In the genomic region with DNA sequence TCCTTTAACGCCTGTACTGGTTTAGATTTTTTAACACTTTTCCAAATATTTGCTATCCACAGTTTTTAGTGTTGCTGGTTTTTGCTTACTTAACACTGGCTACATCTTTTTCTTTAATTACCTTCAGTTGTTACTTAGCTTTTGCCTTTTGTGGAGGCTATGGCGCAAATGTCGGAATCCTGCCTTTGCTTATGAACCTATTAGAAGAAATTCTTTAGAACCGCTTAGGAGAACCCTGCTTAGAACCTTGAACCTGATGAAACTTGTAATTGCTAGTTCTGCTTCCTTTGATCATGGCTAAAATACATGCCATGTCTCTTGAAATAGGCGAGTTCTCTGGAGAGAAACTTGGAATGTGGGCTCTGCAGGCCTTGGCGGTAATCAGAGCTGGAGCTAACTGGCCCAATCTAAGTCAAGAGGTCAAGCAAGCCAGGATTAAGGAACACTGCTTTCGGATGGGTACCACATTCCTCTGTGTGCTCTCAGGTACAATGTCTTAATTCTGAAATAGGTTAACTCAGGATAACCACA, we compare ENCODE assay signal across 8 mouse cellular contexts. TPM values are rescaled to one million over a fixed set of nuclear protein-coding genes. Genes with fewer than 3 reads are reported as not detected.
DNase-seq lines count a peak whose midpoint lies in the region; ATAC-seq and TF ChIP-seq lines count a peak whose summit lies in the region.

No protein-coding gene starts in this region.

- no peak for TF ChIP-seq CTCF in layer of hippocampus, adult 2 months (conservative IDR thresholded peaks at IDR 0.05)
- TF ChIP-seq CTCF in olfactory bulb, adult 2 months (IDR thresholded peaks at IDR 0.05; ENCODE audit: insufficient read depth, low read depth, low read length) = no peak

- WGBS in embryonic facial prominence, embryonic 13.5 days = 4% methylated on average over 7 of the region's 7 CpGs
- WGBS in limb, embryonic 10.5 days = 5% methylated on average over 7 of the region's 7 CpGs
- WGBS in olfactory bulb, adult 2 months = 26% methylated on average over 7 of the region's 7 CpGs

- no peaks in the 10 kb centered on the region for H3K9me3 ChIP-seq in embryonic facial prominence, embryonic 13.5 days
- H3K9me3 ChIP-seq in limb, embryonic 10.5 days (replicated peaks) = no peaks in the 10 kb centered on the region

- peak overlapping the region; percentile 84 for H3K27ac ChIP-seq in layer of hippocampus, adult 2 months
- H3K27ac ChIP-seq in embryonic facial prominence, embryonic 13.5 days = peak overlapping the region; percentile 92
- peak overlapping the region; percentile 91 for H3K27ac ChIP-seq in limb, embryonic 10.5 days
- no peak overlapping the region for H3K27ac ChIP-seq in olfactory bulb, adult 2 months (ENCODE audit: insufficient read depth, low read depth, low read length)

- no peak for ATAC-seq in embryonic facial prominence, embryonic 13.5 days (ENCODE audit: insufficient number of reproducible peaks, insufficient read depth, low FRiP score, low TSS enrichment, low read depth)
- no peak for ATAC-seq in inflammation-experienced regulatory T-cells, adult 6 months

- DNase-seq in layer of hippocampus, adult 2 months (ENCODE audit: low spot score in 2 of 2) = no peak
- DNase-seq in layer of hippocampus, postnatal 10 days (ENCODE audit: low spot score in 2 of 2) = no peak
- peak; percentile 61 for DNase-seq in limb, embryonic 10.5 days (ENCODE audit: low spot score)
- DNase-seq in adrenal gland, adult (ENCODE audit: inconsistent age in 2 of 2, low spot score in 1 of 2) = no peak
- DNase-seq in cerebellum, adult 8-10 months = no peak

- H3K36me3 ChIP-seq in embryonic facial prominence, embryonic 13.5 days = no peaks in the 10 kb centered on the region
- H3K36me3 ChIP-seq in limb, embryonic 10.5 days = no peaks in the 10 kb centered on the region

- TF ChIP-seq POLR2A in olfactory bulb, adult 2 months (IDR thresholded peaks at IDR 0.05; ENCODE audit: insufficient read depth, low read depth, low read length) = no peak

- peaks cover 20% of the 10 kb centered on the region for H3K4me1 ChIP-seq in embryonic facial prominence, embryonic 13.5 days
- H3K4me1 ChIP-seq in limb, embryonic 10.5 days = peaks cover 31% of the 10 kb centered on the region
- peaks cover 6% of the 10 kb centered on the region for H3K4me1 ChIP-seq in olfactory bulb, adult 2 months (ENCODE audit: control insufficient read depth, insufficient read depth, low read length)

- H3K4me3 ChIP-seq in layer of hippocampus, adult 2 months = peak overlapping the region; percentile 61
- peak overlapping the region; percentile 50 for H3K4me3 ChIP-seq in embryonic facial prominence, embryonic 13.5 days
- peak overlapping the region; percentile 56 for H3K4me3 ChIP-seq in limb, embryonic 10.5 days
- H3K4me3 ChIP-seq in olfactory bulb, adult 2 months (ENCODE audit: insufficient read depth, low read depth, low read length) = peak overlapping the region; percentile 14; the same call in 1 of the 2 replicates

- peak overlapping the region; percentile 85 for H3K9ac ChIP-seq in embryonic facial prominence, embryonic 13.5 days

- no peaks in the 10 kb centered on the region for H3K27me3 ChIP-seq in embryonic facial prominence, embryonic 13.5 days
- H3K27me3 ChIP-seq in limb, embryonic 10.5 days (ENCODE audit: low read depth, poor library complexity, severe bottlenecking) = no peaks in the 10 kb centered on the region

- peak overlapping the region; percentile 75 for H3K4me2 ChIP-seq in embryonic facial prominence, embryonic 13.5 days

RNA-seq across cellular contexts. Expression of gene Hist1h3d, which starts 0.9 kb away (rescaled TPM):
- 10 to 100 TPM; 12.1 to 13.0 TPM for total RNA-seq in layer of hippocampus, adult 2 months (2021)
- 10 to 100 TPM; 13.0 to 15.0 TPM for total RNA-seq in layer of hippocampus, postnatal 10 days (2021)
- 7.6 and 8.4 TPM in 2 replicates for polyA plus RNA-seq in embryonic facial prominence, embryonic 13.5 days (2015; fragmentation: Nextera tagmentation; extraction: Ambion mirVana)
- polyA plus RNA-seq in limb, embryonic 10.5 days (2016; fragmentation: Nextera tagmentation; extraction: Ambion mirVana) = 7.7 and 9.6 TPM in 2 replicates
- polyA plus RNA-seq in olfactory bulb, adult 2 months (2012; ENCODE audit: insufficient read depth, insufficient read length, low replicate concordance, missing spikeins) = not detected in 2 replicates
- 1 to 10 TPM in 1 of 3 experiments, under 1 TPM in 1, not detected in 1; 0.56 to 1.3 TPM for polyA plus RNA-seq in inflammation-experienced regulatory T-cells, adult 6 months (2017; shearing (Covaris generic))

RNA-seq across cellular contexts. Expression of gene Hist1h2ad, which starts 2.2 kb away (rescaled TPM):
- 10 to 100 TPM in 1 of 2 experiments, 1 to 10 TPM in 1; 5.0 to 13.0 TPM for total RNA-seq in layer of hippocampus, adult 2 months (2021)
- 1 to 10 TPM; 5.3 to 5.6 TPM for total RNA-seq in layer of hippocampus, postnatal 10 days (2021)
- 1.7 and 3.1 TPM in 2 replicates for polyA plus RNA-seq in embryonic facial prominence, embryonic 13.5 days (2015; fragmentation: Nextera tagmentation; extraction: Ambion mirVana)
- 1.3 and 3.9 TPM in 2 replicates for polyA plus RNA-seq in limb, embryonic 10.5 days (2016; fragmentation: Nextera tagmentation; extraction: Ambion mirVana)
- not detected in 2 replicates for polyA plus RNA-seq in olfactory bulb, adult 2 months (2012; ENCODE audit: insufficient read depth, insufficient read length, low replicate concordance, missing spikeins)
- under 1 TPM in 1 of 3 experiments, not detected in 2; 0.99 TPM for polyA plus RNA-seq in inflammation-experienced regulatory T-cells, adult 6 months (2017; shearing (Covaris generic))

RNA-seq across cellular contexts. Expression of gene Hist1h2bf, which starts 2.4 kb away (rescaled TPM):
- total RNA-seq in layer of hippocampus, adult 2 months (2021) = 10 to 100 TPM; 22.8 to 29.6 TPM
- 10 to 100 TPM; 44.2 to 62.6 TPM for total RNA-seq in layer of hippocampus, postnatal 10 days (2021)
- polyA plus RNA-seq in embryonic facial prominence, embryonic 13.5 days (2015; fragmentation: Nextera tagmentation; extraction: Ambion mirVana) = 12.2 and 13.4 TPM in 2 replicates
- polyA plus RNA-seq in limb, embryonic 10.5 days (2016; fragmentation: Nextera tagmentation; extraction: Ambion mirVana) = 2.4 and 3.5 TPM in 2 replicates
- polyA plus RNA-seq in olfactory bulb, adult 2 months (2012; ENCODE audit: insufficient read depth, insufficient read length, low replicate concordance, missing spikeins) = not detected in 2 replicates
- not detected for polyA plus RNA-seq in inflammation-experienced regulatory T-cells, adult 6 months (2017; shearing (Covaris generic))

RNA-seq across cellular contexts. Expression of gene Hist1h4d, which starts 5.0 kb away (rescaled TPM):
- total RNA-seq in layer of hippocampus, adult 2 months (2021) = 100 to 1,000 TPM; 140 to 146 TPM
- 100 to 1,000 TPM; 147 to 163 TPM for total RNA-seq in layer of hippocampus, postnatal 10 days (2021)
- 141 and 160 TPM in 2 replicates for polyA plus RNA-seq in embryonic facial prominence, embryonic 13.5 days (2015; fragmentation: Nextera tagmentation; extraction: Ambion mirVana)
- polyA plus RNA-seq in limb, embryonic 10.5 days (2016; fragmentation: Nextera tagmentation; extraction: Ambion mirVana) = 109 and 120 TPM in 2 replicates
- not detected in 2 replicates for polyA plus RNA-seq in olfactory bulb, adult 2 months (2012; ENCODE audit: insufficient read depth, insufficient read length, low replicate concordance, missing spikeins)
- 10 to 100 TPM; 20.7 to 55.4 (median 27.7) TPM for polyA plus RNA-seq in inflammation-experienced regulatory T-cells, adult 6 months (2017; shearing (Covaris generic))

RNA-seq across cellular contexts. Expression of gene Hist1h2bg, which starts 5.2 kb away (rescaled TPM):
- 10 to 100 TPM; 74.0 to 78.9 TPM for total RNA-seq in layer of hippocampus, adult 2 months (2021)
- 100 to 1,000 TPM; 105 to 126 TPM for total RNA-seq in layer of hippocampus, postnatal 10 days (2021)
- 7.5 and 10.6 TPM in 2 replicates for polyA plus RNA-seq in embryonic facial prominence, embryonic 13.5 days (2015; fragmentation: Nextera tagmentation; extraction: Ambion mirVana)
- 7.3 and 8.1 TPM in 2 replicates for polyA plus RNA-seq in limb, embryonic 10.5 days (2016; fragmentation: Nextera tagmentation; extraction: Ambion mirVana)
- polyA plus RNA-seq in olfactory bulb, adult 2 months (2012; ENCODE audit: insufficient read depth, insufficient read length, low replicate concordance, missing spikeins) = not detected in 2 replicates
- polyA plus RNA-seq in inflammation-experienced regulatory T-cells, adult 6 months (2017; shearing (Covaris generic)) = 10 to 100 TPM in 1 of 3 experiments, 1 to 10 TPM in 2; 2.4 to 13.2 (median 9.8) TPM
